Mouse (Mus musculus) testis, postnatal 14 days (tissue): ENCODE measurements around the gene Pcnp.
"Not testable (repeated sequence)": the region's sequence is repeated elsewhere in the genome, so short reads cannot be mapped to it uniquely, and the experiment has no call there.

ENCODE experiments used
- DNase-seq: peaks from one replicate; pipeline ENCODE4 v3.0.0; 2021; ENCODE audit warnings: low spot score

Pcnp gene

GRCm38 (mm10) chr16:55966212-55966871 is 63.2 kb downstream of the Pcnp start, which contains the start of gene Rpl24:
Gene Rpl24 (plus strand): TSS chr16:55966275.
- DNase-seq, result peak; percentile 94

- no peak for DNase-seq
Measured at GRCm38 (mm10) chr16:55964126-55964949, 65.2 kb downstream of the Pcnp start.

DNA sequence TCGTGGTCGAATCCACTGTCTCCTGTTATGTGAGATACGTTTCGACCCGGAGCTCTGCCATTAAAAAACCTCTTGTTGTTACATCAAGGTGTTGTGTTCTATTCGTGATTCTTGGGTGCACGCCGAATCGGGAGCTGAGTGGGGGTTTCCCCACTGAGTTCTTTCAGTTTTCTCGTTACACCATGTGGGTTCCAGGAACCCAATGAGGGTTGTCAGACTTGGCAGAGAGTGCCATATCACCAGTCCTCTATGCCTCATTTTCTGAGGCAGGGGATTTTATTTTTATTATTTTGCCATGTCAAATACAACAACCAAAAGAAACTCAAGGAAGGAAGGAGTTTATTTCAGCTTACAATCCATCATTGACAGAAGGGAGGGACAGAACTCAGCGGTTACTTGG is 66.5 kb downstream of the Pcnp start:
- DNase-seq, result not testable (repeated sequence)
